Mouse (Mus musculus): Measurements from ENCODE around the gene Atp2b2. TPM values are rescaled to one million over a fixed set of nuclear protein-coding genes. Genes with fewer than 3 reads are reported as not detected.
"Not testable (repeated sequence)": the region's sequence is repeated elsewhere in the genome, so short reads cannot be mapped to it uniquely, and the experiment has no call there.

Gene Atp2b2
- polyA plus RNA-seq, 1 experiment from 2014 or later, result 0.14 TPM

- Histone ChIP-seq H3K4me2 (no peak overlapping the region), H3K4me1 (no peaks in the 10 kb centered on the region), H3K27me3 (no peaks in the 10 kb centered on the region), H3K4me3 (no peak overlapping the region), H3K9me3 (no peaks in the 10 kb centered on the region), H3K36me3 (peaks cover 63% of the 10 kb centered on the region), H3K27ac (no peak overlapping the region), H3K9ac (no peak overlapping the region)
- no peak for ATAC-seq (ENCODE audit: borderline replicate concordance, extremely low read depth, low FRiP score, low TSS enrichment)
- 86% methylated on average over 3 of the region's 3 CpGs for WGBS
These were observed 324.9 kb downstream of the Atp2b2 start for GRCm38 (mm10) chr6:113717541-113717940.

- ATAC-seq (ENCODE audit: borderline replicate concordance, extremely low read depth, low FRiP score, low TSS enrichment), result no peak
- Histone ChIP-seq H3K4me1 (no peaks in the 10 kb centered on the region), H3K4me2 (no peak overlapping the region), H3K27ac (no peak overlapping the region), H3K9me3 (no peaks in the 10 kb centered on the region), H3K4me3 (no peak overlapping the region), H3K27me3 (no peaks in the 10 kb centered on the region), H3K36me3 (peaks cover 75% of the 10 kb centered on the region), H3K9ac (no peak overlapping the region)
- WGBS, result 48% methylated on average over 1 of the region's 1 CpGs
These were observed 327.6 kb downstream of the Atp2b2 start for GRCm38 (mm10) chr6:113714797-113715196.

- H3K9me3 ChIP-seq, result no peaks in the 10 kb centered on the region
- no peak overlapping the region for H3K4me3 ChIP-seq
- ATAC-seq (ENCODE audit: borderline replicate concordance, extremely low read depth, low FRiP score, low TSS enrichment), result no peak
- H3K27me3 ChIP-seq, result no peaks in the 10 kb centered on the region
- H3K4me1 ChIP-seq, result no peaks in the 10 kb centered on the region
- WGBS, result 85% methylated on average over 2 of the region's 2 CpGs
- no peak overlapping the region for H3K4me2 ChIP-seq
- H3K9ac ChIP-seq, result no peak overlapping the region
- no peak overlapping the region for H3K27ac ChIP-seq
- peaks cover 78% of the 10 kb centered on the region for H3K36me3 ChIP-seq
These were observed 328.1 kb downstream of the Atp2b2 start for GRCm38 (mm10) chr6:113714276-113714675.

GRCm38 (mm10) chr6:113713389-113713788 is 329.0 kb downstream of the Atp2b2 start:
- 89% methylated on average over 5 of the region's 5 CpGs for WGBS
- not testable (repeated sequence) for ATAC-seq (ENCODE audit: borderline replicate concordance, extremely low read depth, low FRiP score, low TSS enrichment); H3K4me1 ChIP-seq; H3K4me3 ChIP-seq; H3K27ac ChIP-seq; H3K27me3 ChIP-seq; H3K9me3 ChIP-seq; H3K9ac ChIP-seq; H3K4me2 ChIP-seq
- H3K36me3 ChIP-seq, result peaks cover 84% of the 10 kb centered on the region

- no peak overlapping the region for H3K27ac ChIP-seq
- peaks cover 91% of the 10 kb centered on the region for H3K36me3 ChIP-seq
- H3K4me3 ChIP-seq, result no peak overlapping the region
- H3K4me1 ChIP-seq, result no peaks in the 10 kb centered on the region
- no peak for ATAC-seq (ENCODE audit: borderline replicate concordance, extremely low read depth, low FRiP score, low TSS enrichment)
- WGBS, result 87% methylated on average over 3 of the region's 3 CpGs
- no peak overlapping the region for H3K4me2 ChIP-seq
- H3K9ac ChIP-seq, result no peak overlapping the region
- H3K27me3 ChIP-seq, result no peaks in the 10 kb centered on the region
- H3K9me3 ChIP-seq, result no peaks in the 10 kb centered on the region
These were observed 329.7 kb downstream of the Atp2b2 start for GRCm38 (mm10) chr6:113712718-113713117.

- peaks cover 23% of the 10 kb centered on the region for H3K4me1 ChIP-seq
- no peaks in the 10 kb centered on the region for H3K9me3 ChIP-seq
- peaks cover 20% of the 10 kb centered on the region for H3K36me3 ChIP-seq
- H3K27ac ChIP-seq, result peak overlapping the region; percentile 96
- no peaks in the 10 kb centered on the region for H3K27me3 ChIP-seq
- WGBS, result under 1% methylated on average over 95 of the region's 113 CpGs
- peak; percentile 59 for ATAC-seq (ENCODE audit: borderline replicate concordance, extremely low read depth, low FRiP score, low TSS enrichment)
- H3K9ac ChIP-seq, result peak overlapping the region; percentile 73
- H3K4me3 ChIP-seq, result peak overlapping the region; percentile 93
- H3K4me2 ChIP-seq, result peak overlapping the region; percentile 96
These were observed 344.9 kb downstream of the Atp2b2 start for GRCm38 (mm10) chr6:113697222-113698205.

GRCm38 (mm10) chr6:113696582-113697221 is 345.7 kb downstream of the Atp2b2 start, which contains the start of gene Tatdn2:
TSS of gene Tatdn2 (plus strand) at chr6:113697050.
- ATAC-seq (ENCODE audit: borderline replicate concordance, extremely low read depth, low FRiP score, low TSS enrichment), result peak; percentile 98
- Histone ChIP-seq H3K9ac (peak within 1 kb of the TSS; percentile 73), H3K9me3 (no peaks in the 10 kb centered on the region), H3K27me3 (no peaks in the 10 kb centered on the region), H3K27ac (peak within 1 kb of the TSS; percentile 96), H3K4me3 (peak within 1 kb of the TSS; percentile 93), H3K36me3 (peaks cover 12% of the 10 kb centered on the region), H3K4me1 (peaks cover 23% of the 10 kb centered on the region), H3K4me2 (peak within 1 kb of the TSS; percentile 96)
- under 1% methylated on average over 46 of the region's 58 CpGs for WGBS

GRCm38 (mm10) chr6:113695766-113696355 is 346.6 kb downstream of the Atp2b2 start:
- no peak for ATAC-seq (ENCODE audit: borderline replicate concordance, extremely low read depth, low FRiP score, low TSS enrichment)
- 0 out of 2 replicates have a peak overlapping the region, but pooled peaks have one; percentile 16 for H3K9ac ChIP-seq
- no peaks in the 10 kb centered on the region for H3K27me3 ChIP-seq
- H3K4me2 ChIP-seq, result peak overlapping the region; percentile 96
- peaks cover 30% of the 10 kb centered on the region for H3K4me1 ChIP-seq
- 48% methylated on average over 4 of the region's 4 CpGs for WGBS
- H3K9me3 ChIP-seq, result no peaks in the 10 kb centered on the region
- peak overlapping the region; percentile 85 for H3K27ac ChIP-seq
- H3K4me3 ChIP-seq, result peak overlapping the region; percentile 93
- peaks cover 5% of the 10 kb centered on the region; the same call in 1 of the 2 replicates for H3K36me3 ChIP-seq

- no peaks in the 10 kb centered on the region for H3K27me3 ChIP-seq
- ATAC-seq (ENCODE audit: borderline replicate concordance, extremely low read depth, low FRiP score, low TSS enrichment), result no peak
- H3K9ac ChIP-seq, result no peak overlapping the region
- no peak overlapping the region for H3K27ac ChIP-seq
- H3K4me1 ChIP-seq, result peaks cover 36% of the 10 kb centered on the region
- no peak overlapping the region for H3K4me2 ChIP-seq
- no peak overlapping the region for H3K4me3 ChIP-seq
- 70% methylated on average over 1 of the region's 1 CpGs for WGBS
- H3K36me3 ChIP-seq, result peaks cover 5% of the 10 kb centered on the region; the same call in 1 of the 2 replicates
- H3K9me3 ChIP-seq, result no peaks in the 10 kb centered on the region
These were observed 347.2 kb downstream of the Atp2b2 start for GRCm38 (mm10) chr6:113695203-113695602.
